Mouse (Mus musculus): ENCODE data around the gene Olfr281. TPM values are rescaled to one million over a fixed set of nuclear protein-coding genes. Genes with fewer than 3 reads are reported as not detected.

Gene Olfr281
- total RNA-seq, 2 experiments from 2014 or later = not detected

DNA sequence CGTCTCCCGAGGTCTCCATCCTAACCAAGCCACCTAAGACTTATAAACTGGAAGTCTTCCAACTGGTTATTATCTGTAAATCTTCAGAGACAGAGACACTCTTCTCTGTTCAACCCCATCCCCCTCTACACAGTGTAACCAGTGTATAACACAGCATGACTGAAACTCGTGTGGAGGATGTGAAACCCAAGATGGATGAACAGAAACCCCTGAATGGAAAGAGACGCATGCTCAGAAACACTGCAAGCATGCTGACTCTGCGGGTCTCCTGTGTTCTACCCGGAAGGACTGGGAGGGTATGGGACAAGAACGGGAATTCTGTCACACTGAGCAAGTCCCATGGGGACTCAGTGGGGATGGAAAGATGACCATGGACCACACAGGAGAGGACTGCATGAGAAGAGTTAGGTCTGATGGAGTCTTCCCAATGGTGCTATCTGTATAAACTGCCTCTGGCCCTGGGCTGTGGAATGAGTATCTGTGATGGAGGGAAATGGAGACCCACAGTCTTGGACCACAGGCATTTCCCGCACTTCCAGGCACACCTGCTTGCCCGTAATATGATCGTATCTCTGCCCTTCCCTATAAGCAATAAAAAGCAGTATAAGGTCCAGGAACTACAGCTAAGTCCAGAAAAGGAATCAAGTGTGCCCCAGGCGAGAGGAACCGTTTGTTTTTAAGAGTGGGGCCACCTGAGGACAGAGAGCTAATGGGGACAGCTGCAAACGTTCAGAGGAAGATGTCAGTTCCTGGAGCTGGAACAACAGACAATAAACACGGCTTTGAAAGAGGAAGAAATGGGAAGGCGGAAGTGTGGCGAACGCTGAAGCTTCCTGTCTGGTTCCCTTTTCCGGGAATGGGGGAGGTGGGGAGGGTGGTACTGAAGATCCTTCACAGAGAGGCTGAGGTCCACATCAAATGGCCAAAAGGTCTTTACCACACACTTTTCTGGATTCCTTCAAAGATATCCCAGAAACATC is 31.8 kb downstream of the Olfr281 start:
- peak; percentile 91 for ATAC-seq (ENCODE audit: poor library complexity, severe bottlenecking)

DNA sequence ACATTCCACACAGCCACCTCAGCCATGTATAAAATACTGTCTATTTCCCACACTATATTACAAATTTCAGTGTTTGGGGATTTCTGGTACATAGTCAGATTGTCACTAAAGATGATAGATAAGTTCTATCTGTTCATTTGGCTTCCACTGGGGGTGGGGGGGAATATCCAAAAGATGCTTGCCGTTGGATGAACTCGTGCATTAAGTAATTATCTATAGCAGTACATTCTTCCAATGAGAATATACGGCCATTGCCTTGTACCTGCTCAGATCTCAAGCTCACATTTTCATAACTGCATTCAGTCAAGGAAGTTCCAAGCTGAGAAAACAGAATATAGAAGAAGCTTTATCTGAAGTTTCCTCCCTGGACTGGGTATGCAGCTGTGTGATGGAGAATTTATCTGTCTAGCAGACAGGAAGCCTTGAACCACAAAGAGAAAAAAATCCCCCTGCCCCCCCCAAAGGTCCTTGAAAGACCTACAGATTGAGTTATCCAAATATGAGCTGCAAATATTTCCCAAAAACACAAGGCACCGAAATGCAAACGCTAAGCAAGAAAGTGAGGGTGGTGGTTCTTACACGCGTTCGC is 34.1 kb downstream of the Olfr281 start:
- ATAC-seq (ENCODE audit: poor library complexity, severe bottlenecking) = no peak

DNA sequence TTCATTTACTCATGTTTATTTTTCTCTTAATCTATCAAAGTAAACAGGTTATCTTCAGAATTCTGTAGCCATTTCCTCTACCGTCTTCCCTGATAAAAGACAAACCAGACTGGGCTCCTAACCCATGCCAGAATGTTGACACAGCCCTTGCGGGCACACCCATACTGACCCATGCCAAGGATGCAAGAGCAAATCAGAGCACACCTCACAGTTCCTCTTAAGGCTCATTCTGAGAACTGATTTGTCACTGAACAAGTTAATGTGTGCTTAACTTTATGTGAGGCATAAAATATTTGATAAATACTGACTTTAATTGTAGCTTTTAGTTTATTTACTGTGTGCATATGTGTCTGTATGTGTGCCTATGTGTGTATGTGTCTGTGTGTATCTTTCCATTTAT is 38.9 kb downstream of the Olfr281 start:
- 0 out of 2 replicates have a peak, but pooled peaks have one; percentile 35 for ATAC-seq (ENCODE audit: poor library complexity, severe bottlenecking)

DNA sequence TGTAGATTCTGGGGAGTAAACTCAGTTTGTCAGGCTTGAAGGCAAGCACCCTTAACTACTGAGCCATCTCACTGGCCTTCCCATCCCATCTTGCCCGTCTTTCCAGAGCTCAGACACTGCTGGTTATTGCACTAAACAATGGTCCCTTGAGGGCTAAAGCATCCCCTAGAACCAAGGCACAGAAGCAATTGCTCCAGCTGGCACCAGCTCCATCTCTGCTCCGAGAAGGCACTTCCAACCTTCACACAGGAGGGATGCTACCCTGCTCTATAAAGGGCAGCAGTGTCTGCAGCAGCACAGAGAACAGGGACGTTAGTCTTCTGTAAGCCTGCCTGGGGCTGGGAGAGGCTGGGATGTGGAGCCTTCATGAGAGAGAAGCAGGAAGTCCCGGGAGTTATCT is 39.7 kb downstream of the Olfr281 start, which contains the start of gene Olfr279:
Gene Olfr279, plus strand, starts transcription at position 301 of the 400 bp plus-strand sequence.
- no peak for ATAC-seq (ENCODE audit: poor library complexity, severe bottlenecking)

DNA sequence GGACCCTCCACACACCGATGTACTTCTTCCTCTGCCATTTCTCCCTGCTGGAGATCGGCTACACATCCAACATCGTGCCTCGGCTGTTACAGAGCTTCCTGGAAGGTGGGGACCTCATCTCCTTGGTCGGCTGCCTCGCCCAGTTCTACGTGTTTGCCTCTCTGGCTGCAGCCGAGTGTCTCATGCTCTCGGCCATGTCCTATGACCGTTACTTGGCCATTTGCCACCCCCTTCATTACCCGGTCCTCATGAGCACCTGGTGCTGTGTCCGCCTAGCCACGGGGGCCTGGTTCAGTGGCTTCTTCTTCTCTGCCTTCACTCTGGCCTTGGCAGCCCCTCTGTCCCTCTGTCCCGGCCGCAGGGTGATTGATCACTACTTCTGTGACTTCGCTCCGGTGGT is 45.2 kb downstream of the Olfr281 start:
- ATAC-seq (ENCODE audit: poor library complexity, severe bottlenecking) = no peak

DNA sequence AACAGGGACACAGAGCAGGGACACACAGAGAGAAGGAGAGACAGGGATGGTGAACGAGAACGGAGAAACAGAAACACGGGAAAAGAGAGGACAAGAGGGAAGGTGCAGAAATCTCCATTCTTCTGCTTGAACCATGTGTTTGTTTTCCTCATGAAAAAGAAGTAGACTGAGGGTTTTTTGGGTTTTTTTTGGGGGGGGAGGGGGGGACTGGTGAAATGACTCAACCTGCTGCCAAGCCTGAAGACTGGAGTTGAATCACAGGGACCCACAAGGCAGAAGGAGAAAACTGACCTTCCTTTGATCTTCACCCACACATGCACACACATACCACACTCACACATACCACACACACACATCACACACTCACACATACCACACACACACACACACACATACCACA is 50.9 kb downstream of the Olfr281 start:
- no peak for ATAC-seq (ENCODE audit: poor library complexity, severe bottlenecking)

DNA sequence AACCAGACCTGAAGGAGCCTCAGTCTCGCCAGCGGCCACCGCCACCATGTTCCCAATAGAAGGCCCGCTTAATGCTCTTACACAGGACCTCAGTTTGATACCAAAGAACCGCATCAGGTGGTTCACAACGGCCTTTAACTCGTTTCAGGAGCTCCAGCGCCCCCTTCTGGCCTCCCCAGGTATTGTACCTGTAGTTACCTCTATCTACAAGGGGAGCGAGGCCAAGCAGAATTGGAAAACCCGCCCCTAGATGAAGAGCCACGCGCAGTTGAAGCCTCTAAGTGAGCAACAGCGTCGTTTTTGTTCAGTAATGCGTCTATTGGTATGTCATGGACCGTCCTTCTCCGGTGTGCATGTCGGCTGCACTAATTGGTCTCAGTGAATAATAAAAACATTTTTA is 52.1 kb downstream of the Olfr281 start:
- peak; percentile 66 for ATAC-seq (ENCODE audit: poor library complexity, severe bottlenecking)

DNA sequence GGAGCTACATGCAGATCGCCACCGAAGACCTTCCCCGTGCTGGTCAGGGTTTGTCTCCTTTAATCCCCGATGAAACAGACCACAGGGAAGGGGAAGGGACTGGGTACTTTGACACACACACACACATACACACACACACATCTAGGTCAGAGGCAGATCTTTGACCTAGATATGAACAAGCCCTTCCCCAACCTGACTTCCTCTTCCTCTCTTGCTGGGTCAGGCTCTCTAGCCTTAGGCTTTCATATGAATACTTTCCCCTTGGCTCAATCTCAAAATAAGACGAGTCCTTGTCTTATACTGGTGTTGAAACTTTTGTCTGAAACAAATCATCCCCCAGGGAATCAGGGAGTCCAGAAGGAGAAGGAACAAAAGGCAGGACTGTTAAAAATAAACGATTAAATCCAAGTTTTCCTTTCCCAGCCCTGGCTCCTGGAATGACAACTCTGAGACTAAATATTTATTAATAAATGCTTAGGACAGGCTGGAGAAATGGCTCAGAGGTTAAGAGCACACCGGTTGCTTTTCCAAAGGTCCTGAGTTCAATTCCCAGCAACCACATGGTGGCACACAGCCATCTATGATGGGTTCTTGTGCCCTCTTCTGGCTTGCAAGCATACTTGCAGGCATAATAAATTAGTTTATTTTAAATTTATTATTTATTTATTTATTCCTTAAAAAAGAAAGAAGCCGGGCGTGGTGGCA is 54.0 kb downstream of the Olfr281 start:
- ATAC-seq (ENCODE audit: poor library complexity, severe bottlenecking) = peak; percentile 79

DNA sequence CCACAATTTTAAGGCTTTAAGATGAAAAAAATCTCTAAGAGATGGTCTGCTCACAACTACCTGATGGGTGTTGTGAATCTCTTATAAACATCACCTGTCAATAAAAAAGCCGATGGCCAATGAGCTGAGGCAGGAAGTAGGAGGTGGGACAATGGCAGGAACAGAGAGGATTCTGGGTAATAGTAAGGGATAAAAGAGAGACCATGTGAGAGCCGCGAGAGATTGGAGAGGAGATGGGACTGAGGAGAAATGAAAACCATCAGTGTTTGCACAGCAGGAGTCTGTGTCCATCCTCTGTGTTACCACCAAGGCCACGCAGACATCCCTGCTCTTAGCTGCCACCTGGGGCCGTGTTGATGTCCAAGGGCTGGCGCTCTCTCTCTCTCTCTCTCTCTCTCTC is 54.9 kb downstream of the Olfr281 start:
- ATAC-seq (ENCODE audit: poor library complexity, severe bottlenecking) = no peak

DNA sequence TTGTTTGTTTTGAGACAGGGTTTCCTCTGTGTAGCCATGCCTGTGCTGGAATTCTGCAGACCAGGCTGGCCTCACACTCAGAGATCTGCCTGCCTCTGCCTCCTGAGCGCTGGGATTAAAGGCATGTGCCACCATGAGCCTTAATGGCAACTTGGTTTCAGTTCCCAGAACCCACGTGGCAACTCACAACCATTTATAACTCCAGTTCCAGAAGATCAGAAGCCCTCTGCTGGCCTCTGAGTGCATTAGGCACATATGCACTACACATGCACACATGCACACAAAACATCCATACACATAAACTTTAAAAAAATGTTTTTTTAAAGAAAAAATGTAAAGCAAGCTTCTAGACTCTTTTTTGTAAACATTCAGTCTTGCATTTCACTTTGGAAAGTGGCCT is 57.0 kb downstream of the Olfr281 start:
- no peak for ATAC-seq (ENCODE audit: poor library complexity, severe bottlenecking)

Other genes with a start within 250 kb of the Olfr281 start
- gene Gm44579, start 231.6 kb upstream of the Olfr281 start, total RNA-seq (2015) = not detected in 2 replicates
- gene Gm44579, start 231.6 kb upstream of the Olfr281 start, total RNA-seq (2017) = not detected in 2 replicates
- gene Olfr287, start 231.5 kb upstream of the Olfr281 start, total RNA-seq (2015) = not detected in 2 replicates
- gene Olfr287, start 231.5 kb upstream of the Olfr281 start, total RNA-seq (2017) = not detected in 2 replicates
- not detected in 2 replicates for gene Olfr286, start 218.1 kb upstream of the Olfr281 start, total RNA-seq (2015)
- not detected in 2 replicates for gene Olfr286, start 218.1 kb upstream of the Olfr281 start, total RNA-seq (2017)
- gene H1fnt, start 195.3 kb upstream of the Olfr281 start, total RNA-seq (2015) = not detected in 2 replicates
- not detected in 2 replicates for gene H1fnt, start 195.3 kb upstream of the Olfr281 start, total RNA-seq (2017)
- 0.09 TPM in 1 of 2 replicates, not detected in the other for gene Zfp641, start 156.4 kb upstream of the Olfr281 start, total RNA-seq (2015)
- not detected in 2 replicates for gene Zfp641, start 156.4 kb upstream of the Olfr281 start, total RNA-seq (2017)
- gene Olfr285, start 135.2 kb upstream of the Olfr281 start, total RNA-seq (2015) = not detected in 2 replicates
- gene Olfr285, start 135.2 kb upstream of the Olfr281 start, total RNA-seq (2017) = not detected in 2 replicates
- gene Olfr284, start 111.6 kb upstream of the Olfr281 start, total RNA-seq (2015) = not detected in 2 replicates
- gene Olfr284, start 111.6 kb upstream of the Olfr281 start, total RNA-seq (2017) = not detected in 2 replicates
- gene Olfr283, start 71.6 kb upstream of the Olfr281 start, total RNA-seq (2015) = not detected in 2 replicates
- gene Olfr283, start 71.6 kb upstream of the Olfr281 start, total RNA-seq (2017) = not detected in 2 replicates
- gene Olfr282, start 21.4 kb upstream of the Olfr281 start, total RNA-seq (2015) = not detected in 2 replicates
- gene Olfr282, start 21.4 kb upstream of the Olfr281 start, total RNA-seq (2017) = not detected in 2 replicates
- gene OR5BS1P, start 17.3 kb downstream of the Olfr281 start, total RNA-seq (2015) = not detected in 2 replicates
- gene OR5BS1P, start 17.3 kb downstream of the Olfr281 start, total RNA-seq (2017) = not detected in 2 replicates
- not detected in 2 replicates for gene Lalba, start 30.1 kb downstream of the Olfr281 start, total RNA-seq (2015)
- not detected in 2 replicates for gene Lalba, start 30.1 kb downstream of the Olfr281 start, total RNA-seq (2017)
- not detected in 2 replicates for gene Olfr279, start 39.8 kb downstream of the Olfr281 start, total RNA-seq (2015)
- not detected in 2 replicates for gene Olfr279, start 39.8 kb downstream of the Olfr281 start, total RNA-seq (2017)
- gene Kansl2, start 81.7 kb downstream of the Olfr281 start, total RNA-seq (2015) = 36.7 and 42.7 TPM in 2 replicates
- gene Kansl2, start 81.7 kb downstream of the Olfr281 start, total RNA-seq (2017) = 30.4 and 31.8 TPM in 2 replicates
- 33.0 and 38.7 TPM in 2 replicates for gene Ccnt1, start 118.3 kb downstream of the Olfr281 start, total RNA-seq (2015)
- 41.3 and 43.5 TPM in 2 replicates for gene Ccnt1, start 118.3 kb downstream of the Olfr281 start, total RNA-seq (2017)
- 0.46 TPM in 1 of 2 replicates, not detected in the other for gene 4930415O20Rik, start 118.4 kb downstream of the Olfr281 start, total RNA-seq (2015)
- not detected in 2 replicates for gene 4930415O20Rik, start 118.4 kb downstream of the Olfr281 start, total RNA-seq (2017)
- gene Adcy6, start 157.5 kb downstream of the Olfr281 start, total RNA-seq (2015) = 0.31 and 0.71 TPM in 2 replicates
- 0.99 and 1.1 TPM in 2 replicates for gene Adcy6, start 157.5 kb downstream of the Olfr281 start, total RNA-seq (2017)
- 0.04 TPM in 1 of 2 replicates, not detected in the other for gene Cacnb3, start 178.3 kb downstream of the Olfr281 start, total RNA-seq (2015)
- gene Cacnb3, start 178.3 kb downstream of the Olfr281 start, total RNA-seq (2017) = 0.11 TPM in 1 of 2 replicates, not detected in the other
- 20.2 and 23.4 TPM in 2 replicates for gene Ddx23, start 210.3 kb downstream of the Olfr281 start, total RNA-seq (2015)
- 84.3 and 106 TPM in 2 replicates for gene Ddx23, start 210.3 kb downstream of the Olfr281 start, total RNA-seq (2017)
- 0.73 and 1.6 TPM in 2 replicates for gene Rnd1, start 224.9 kb downstream of the Olfr281 start, total RNA-seq (2015)
- 2.9 and 4.3 TPM in 2 replicates for gene Rnd1, start 224.9 kb downstream of the Olfr281 start, total RNA-seq (2017)

All from megakaryocyte, adult 5-6 weeks (primary cell).